Mouse (Mus musculus): ENCODE results near the gene Ntpcr.

Gene Ntpcr

DNA sequence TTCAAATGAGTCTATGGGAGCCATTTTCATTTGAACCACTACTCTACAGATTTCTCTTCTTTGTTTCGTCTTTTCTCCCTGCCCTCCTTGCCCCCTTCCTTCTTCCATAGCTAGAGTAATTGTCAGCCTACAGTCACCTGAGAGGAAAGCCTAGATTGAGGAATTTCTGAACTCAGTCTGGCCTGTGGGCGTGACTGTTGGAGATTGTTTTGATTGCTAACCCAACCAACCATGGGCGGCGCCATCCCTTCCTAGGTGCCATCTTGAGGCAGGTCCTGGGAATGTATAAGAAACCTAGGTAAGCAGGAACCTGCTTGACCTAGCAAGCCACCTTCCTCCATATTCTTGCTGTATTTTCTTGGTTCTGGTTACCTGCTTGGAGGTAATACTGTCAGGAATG is 3.6 kb upstream of the Ntpcr start:
- DNase-seq (ENCODE audit: low spot score): no peak

DNA sequence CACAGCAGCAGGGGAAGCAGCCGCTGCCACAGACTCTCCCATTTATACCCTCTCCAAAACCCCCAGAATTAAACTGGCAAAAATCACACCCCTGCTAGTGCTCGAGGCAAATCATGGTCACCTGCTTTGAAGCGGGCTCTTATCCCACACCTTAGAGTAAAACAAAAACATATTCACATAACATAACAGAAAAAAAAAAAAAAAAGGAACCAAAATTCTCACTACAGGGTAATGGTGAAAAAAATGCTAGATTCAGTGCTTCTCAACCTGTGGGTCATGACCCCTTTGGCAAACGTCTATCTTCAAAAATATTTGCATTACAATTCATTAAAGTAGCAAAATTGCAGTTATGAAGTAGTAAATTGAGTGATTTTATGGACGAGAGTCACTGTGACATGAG is 2.8 kb upstream of the Ntpcr start:
- no peak for DNase-seq (ENCODE audit: low spot score)

DNA sequence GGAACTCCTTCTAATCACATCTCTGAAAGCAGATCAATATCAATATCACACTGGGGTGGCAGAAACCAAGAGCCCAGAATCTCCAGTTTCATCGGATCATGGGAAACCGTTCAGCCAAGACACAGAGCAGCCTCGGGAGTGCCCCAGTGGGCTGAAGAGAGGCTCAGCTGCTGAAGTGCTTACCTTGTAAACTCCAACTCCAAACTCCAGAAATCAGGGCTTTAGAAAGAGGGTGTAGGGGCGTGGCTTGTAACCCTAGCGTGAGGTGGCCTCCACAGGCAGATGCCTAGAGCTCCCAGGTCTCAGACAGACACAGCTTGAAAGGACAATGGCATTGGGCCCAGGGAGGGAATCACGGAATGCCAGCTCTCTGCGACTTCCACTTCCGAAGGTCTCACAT is 2.0 kb upstream of the Ntpcr start:
- DNase-seq (ENCODE audit: low spot score): no peak

DNA sequence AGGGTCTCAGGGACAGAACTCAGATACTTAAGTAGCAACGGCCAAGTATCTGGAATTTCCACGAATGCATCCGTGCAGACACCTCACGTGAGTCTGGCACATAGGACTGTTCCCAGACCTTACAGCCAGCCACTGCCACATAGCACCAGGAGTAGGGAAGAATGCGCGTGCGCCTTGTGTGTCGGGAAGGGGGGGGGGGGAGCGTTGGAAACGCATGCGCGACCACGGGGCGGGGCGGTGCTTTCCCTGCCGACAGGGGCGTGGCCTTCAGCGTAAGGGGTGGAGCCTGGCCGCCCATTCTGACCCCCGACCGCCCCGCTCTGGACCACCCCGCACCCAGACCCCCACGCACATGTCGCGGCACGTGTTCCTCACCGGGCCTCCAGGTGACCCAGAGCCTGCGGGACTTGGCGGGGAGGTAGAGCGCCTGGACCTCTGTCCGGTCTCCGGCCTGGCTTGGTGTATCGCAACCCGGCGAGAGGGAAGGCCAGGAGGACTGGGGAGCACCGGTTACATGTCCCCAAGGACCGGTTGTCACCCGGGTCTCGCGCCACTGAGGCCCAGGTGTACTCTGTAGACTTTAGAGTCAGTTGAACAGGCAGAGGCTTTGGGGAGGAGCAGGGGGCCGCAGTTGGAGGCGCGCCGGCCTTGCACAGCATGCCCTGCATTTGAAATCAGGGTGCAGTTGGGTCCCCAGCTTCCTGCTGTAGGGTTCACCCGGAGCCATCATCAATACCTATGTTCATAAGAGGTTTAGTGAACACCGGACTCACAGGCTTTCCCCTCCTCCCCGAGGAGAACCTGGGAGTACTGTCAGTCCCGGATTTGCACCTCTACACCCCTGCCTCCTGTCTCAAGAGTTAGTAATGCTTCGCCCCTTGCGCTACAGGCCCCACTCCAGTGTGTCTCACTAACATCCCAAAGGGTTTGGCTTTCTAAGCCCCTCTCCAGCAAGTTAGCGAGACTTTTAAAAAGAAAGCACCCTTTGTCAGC is 4.5 kb downstream of the Ntpcr start:
- peak; percentile 69 for DNase-seq (ENCODE audit: low spot score)

DNA sequence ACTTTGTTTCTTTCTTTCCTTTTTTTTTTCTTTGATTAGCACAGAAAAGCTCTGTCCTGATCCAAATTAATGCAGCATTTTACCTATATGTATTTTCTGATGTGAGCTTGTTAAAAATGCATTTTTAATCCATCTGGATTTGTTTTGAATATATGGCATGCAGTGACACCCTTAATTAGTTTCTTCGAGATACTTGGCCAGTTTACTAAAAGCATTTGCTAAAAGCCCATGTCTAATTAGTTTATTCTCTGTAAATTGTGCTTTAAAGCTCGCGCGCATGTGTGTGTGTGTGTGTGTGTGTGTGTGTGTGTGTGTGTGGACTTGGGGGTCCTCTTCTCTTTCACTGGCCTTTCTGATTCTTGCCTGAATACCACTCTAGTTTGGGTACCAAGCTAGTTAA is 9.2 kb downstream of the Ntpcr start:
- no peak for DNase-seq (ENCODE audit: low spot score)

DNA sequence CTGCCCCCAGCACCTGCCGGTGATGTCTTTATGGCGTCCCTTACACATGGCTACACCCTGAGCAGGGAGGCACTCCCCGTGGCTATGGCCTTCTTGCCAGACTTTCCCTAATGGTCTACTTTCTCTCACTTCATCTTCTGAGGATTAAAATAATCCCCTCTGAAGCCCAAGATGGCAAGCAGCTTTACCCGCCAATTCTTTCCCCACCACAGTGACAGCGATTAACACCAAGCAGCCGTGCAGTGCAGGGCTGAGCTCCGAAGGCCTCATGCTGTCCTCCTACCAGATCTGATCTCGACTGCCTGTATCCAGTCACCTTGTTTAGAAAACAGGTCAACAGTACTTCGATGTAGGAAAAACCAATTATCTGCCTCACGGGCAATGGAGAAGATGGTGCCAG is 10.9 kb downstream of the Ntpcr start:
- no peak for DNase-seq (ENCODE audit: low spot score)

DNA sequence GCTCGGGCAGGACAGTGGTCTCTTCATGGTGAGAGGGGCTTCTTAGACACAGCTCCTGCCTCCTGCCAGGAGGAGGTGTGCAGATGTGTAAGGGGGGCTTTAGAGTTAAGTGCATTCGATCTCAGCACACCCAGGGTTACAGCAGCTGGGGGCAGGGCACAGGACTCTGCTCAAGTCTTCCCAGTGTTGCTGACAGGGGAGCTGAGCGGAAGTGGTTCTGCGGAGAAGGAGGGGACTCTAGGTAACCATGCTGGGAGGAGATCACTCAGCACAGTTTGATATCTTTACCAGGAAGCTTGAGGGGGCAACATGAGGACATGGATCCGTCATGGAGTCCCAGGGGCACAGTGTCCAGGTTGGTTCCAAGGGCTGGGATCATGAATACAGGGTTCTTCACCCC is 11.6 kb downstream of the Ntpcr start:
- no peak for DNase-seq (ENCODE audit: low spot score)

DNA sequence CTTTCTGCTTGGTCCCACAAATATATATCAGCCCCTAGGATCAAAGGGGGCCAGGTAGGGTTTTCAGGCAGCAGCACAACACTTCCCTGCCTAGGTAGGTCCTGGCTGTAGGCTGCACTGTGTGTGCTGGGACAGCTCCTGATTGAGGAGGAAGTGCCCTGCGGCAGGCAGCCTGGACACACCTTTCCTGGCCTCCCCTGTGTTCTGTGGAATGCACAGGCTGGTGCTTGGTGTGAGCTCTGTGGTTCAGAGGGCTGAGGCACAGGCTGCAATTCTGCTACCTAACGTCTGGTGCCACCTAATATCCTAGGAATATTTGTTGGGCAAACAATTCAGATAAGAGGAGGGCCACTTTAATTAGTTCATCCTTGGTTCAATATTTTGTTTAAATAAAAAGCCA is 12.1 kb downstream of the Ntpcr start:
- no peak for DNase-seq (ENCODE audit: low spot score)

DNA sequence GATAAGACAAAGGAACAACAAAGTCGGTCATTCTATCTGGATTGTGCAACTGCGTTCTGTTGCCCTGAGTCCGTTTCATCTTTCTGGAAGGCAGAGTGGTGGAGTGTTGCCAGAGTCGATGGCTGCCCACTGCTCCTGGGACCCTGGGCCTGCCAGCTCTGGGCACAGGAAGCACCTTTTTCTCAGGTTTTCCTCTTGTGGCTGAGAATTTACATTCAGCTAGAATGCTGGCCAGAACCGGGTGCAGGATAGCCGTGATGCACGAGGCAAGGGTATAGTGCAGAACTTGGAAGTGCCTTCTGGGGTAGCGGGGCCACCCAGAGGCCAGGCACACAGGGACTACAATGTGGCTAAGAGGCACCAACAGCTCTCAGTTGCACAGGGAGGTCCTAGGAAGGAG is 12.6 kb downstream of the Ntpcr start:
- no peak for DNase-seq (ENCODE audit: low spot score)

DNA sequence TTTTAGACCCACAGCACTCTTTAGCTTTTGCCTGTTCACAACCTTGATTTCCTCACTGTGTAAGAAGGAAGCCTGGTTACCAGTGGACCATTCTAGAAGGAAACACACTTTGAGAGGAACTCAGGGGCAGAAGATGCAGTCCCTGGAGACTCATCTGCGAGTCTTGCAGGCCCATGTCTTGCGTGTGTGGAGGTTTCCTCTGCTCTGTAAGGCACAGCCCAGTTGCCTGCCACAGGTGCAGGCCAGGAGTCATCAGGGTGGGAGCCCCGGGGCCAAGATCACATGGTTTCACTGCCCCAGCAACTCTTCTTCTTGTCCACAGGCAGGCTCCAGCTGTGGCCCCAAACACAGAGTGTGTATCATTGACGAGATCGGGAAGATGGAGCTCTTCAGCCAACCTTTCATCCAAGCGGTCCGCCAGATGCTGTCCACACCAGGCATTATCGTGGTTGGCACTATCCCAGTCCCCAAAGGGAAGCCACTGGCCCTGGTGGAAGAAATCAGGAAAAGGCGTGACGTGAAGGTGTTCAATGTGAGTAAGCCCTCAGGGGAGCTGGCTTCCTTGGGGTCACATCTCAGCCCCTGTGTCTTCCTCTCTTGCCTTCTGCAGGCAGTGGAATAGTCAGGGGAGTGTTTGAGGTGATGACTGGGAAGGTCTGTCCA is 15.3 kb downstream of the Ntpcr start:
- DNase-seq (ENCODE audit: low spot score): no peak

DNA sequence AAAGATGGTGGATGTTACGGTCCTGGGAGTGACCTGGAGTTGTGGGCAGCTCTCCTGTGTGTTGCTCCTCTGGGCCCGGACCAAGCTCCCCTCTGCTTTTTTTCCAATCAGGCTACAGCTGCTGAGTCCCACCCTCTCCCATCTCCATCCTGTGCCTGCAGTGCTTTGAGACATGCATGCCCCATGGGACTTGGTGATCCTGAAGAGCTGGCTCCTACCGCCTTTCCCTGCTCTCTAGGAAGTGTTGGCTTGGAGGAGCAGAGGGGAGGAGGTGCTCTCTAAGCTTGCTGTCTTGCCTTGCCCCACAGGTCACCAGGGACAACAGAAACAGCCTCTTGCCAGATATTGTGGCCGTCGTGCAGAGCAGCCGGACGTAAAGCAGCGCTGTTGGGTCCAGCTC is 17.6 kb downstream of the Ntpcr start:
- DNase-seq (ENCODE audit: low spot score): no peak

DNA sequence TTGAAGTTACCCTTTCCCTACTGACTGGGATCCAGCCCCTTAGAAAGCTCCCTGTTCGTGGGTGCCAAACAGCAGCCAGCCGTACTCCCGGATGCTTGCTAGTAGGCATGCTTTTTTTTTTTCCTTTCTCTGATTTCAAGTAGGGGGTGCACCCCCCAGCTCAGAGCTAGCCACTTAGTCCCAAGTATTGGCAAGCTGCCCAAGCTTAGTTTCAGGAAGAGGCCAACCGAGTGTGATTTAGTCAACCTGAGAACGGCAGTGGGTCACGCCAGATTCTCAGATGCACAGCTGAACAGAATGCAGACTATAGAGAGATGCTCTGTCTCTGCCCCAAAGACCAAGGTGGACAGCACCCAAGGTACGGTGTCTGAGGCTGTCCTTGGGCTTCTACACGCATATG is 21.1 kb downstream of the Ntpcr start:
- no peak for DNase-seq (ENCODE audit: low spot score)

DNA sequence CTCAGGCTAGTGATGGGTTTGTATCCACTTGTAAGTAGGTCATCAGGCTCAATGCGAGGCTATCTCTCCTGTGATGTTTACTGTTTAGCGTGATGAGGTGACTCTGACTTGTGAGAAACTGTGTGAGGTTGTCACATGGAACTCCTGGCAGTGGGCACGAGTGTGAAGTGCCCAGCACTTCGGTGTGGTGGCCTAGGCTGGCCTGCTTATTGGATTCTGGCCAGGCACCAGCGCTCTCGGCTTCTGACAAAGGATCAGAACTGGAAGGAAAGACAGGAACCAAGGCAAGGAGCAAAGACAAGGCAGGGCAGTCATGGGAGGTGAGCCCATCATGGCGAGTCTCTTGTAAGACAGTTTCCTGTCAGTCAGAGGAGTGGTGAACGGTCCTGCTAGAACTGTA is 26.1 kb downstream of the Ntpcr start:
- no peak for DNase-seq (ENCODE audit: low spot score)

DNA sequence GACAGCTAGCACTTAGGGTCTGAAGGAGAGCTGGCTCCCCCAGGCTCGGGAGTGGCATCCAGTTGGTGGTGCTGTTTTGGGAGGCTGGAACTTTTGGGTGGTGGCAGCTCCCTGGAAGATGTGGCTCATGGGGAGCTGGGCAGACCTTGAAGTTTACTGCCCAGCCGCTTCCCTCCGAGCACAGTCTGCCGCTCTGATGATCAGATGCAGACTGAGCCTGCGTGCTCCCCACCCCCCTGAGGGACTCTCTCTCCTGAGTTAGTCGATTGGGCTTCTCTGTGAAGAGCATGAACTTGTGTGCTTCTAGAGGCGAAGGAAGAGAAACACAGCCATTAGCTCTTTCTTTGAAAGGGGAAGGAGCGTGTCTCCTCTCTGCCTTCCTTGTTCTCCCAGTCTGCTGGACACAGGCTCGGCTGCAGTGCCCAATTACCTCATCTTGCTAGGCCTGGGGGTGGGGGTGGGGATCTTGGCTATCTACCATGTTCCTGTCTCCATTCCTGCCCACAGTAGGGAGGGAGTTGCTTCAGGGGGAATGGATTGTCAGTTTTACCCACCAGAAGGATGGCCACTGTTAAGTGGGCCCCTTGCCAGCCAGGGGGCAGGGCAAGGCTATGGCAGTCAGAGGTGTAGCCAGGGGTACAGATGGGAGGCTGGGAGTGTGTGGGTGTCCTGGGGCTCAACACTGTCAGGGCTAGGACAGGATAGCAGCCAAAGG is 26.8 kb downstream of the Ntpcr start:
- DNase-seq (ENCODE audit: low spot score): no peak

DNA sequence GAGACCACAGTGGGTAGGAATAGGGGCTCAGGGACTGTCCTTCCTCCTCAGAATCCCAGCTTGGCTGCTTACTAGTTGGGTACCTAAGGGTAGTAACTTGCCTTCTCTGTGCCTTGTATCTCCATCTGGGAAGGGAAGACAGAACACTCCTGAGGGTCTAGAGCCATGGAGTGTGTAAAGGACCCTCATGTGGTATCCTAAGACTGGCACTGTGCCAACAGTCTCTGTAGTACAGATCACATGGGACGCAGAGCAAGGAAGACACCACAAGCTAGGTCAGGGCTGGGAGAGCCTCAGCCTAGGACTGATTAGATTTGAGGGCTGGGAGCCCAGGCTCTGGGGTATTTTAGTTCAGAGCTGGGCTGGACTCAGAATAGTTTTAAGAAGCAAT is 27.3 kb downstream of the Ntpcr start:
- no peak for DNase-seq (ENCODE audit: low spot score)

DNA sequence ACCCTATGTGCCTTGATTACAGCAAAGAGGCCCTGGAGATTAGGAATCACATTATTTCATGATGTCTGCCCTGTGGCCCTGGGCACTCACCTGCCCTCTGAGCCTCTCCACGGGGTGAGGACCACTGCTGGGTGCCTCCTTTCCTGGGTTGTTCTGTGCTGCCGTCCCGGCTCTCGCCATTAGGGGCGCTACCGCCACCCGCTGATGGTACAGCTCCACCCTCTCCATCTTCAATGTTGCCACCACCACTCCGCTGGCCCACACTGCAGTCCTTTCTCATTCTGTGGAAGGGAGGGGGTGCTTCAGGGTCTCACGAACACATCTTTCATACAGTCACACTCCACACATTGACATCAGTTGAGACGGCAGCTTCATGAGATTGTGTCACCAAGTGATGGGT is 29.3 kb downstream of the Ntpcr start:
- DNase-seq (ENCODE audit: low spot score): no peak

DNA sequence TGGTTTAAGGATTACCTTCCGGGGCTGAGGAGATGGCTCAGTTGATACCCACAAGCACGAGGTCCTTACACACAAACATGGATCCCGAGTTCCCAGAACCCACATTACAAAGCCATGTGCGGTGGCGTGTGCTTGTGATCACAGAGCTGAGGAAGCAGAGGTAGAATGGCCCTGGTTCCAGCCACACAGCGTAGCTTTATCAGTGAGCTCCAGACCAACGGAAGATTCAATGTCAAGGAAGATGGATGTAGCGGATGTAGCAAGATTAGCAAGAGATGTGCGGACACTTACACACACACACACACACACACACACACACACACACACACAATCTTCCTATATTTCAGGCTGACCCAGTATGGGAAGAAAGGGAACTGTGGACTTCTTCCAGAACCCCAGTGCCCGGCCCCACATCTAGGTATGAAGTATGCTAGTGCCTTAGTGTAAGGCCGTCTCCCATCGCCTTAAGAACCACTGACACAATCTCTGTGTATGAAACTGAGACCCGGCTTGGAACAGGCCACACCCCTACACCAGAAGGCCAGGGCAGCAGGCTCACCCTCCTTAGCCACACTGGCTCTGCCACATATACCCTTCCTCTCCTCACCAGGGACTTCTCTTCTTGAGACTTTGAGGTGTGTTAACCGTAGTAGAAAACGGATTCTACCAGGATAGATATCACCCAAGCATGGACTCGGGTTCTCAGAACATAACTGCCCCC is 33.5 kb downstream of the Ntpcr start:
- no peak for DNase-seq (ENCODE audit: low spot score)

DNA sequence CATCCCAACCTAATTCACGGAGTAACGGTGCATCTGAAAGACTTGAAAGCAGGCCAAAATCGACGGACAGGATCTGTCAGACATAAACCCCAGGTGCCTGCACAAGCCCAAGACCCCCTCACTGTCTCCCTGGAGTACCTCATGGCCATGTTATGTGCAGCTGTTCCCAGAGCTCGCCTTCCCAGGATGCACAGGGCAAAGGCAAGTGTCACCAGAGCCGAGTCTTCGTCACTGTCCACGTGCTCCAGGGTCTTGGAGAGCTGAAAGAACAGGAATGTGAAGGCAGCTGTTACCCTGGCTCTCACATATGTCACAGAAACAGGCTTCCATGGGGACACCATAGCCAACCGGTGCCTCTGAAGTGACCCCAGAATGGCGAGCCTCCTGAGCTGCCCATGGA is 38.3 kb downstream of the Ntpcr start:
- DNase-seq (ENCODE audit: low spot score): no peak

DNA sequence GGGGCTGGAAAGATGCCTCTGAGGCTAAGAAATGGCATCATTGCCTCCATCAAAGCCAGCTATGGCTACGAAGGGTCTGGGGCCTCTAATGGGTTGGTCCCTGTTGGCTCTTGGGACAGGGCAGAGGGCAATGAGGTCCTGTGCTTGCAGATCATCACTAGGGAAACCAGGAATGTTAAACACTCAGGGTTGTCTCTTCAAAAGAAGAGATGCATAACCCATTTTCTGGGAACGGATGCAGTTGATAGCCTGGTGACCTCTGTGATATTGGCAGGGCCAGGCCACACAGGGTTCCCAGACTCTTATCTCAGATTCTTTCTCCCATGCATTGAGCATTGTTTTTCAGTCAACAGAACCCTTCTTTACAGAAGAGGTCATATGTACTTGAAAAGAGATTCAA is 42.5 kb downstream of the Ntpcr start:
- DNase-seq (ENCODE audit: low spot score): no peak

DNA sequence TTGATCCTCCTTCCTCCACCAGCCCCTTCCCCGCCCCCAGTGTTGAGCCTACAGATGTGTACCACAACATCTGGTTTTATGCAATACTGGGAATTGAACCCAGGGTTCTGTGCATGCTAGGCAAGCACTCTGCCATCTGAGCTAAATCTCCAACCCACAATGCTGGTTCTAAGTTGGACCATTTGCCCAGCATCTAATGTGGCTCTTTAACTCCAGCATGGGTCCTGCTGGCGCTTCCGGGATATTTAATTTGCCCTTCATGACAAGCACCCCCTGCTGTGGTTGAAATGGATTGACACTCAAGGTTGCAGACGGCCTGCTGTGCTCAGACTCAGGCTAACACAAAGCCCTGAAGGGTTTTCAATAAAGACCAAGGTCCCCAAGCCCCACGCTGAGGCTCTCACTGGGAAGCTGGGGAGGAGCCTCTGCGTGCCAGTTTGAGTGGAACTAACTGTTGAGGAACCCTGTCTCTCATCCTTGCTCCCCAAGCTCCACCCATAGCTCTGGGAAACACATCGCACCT is 43.6 kb downstream of the Ntpcr start:
- no peak for DNase-seq (ENCODE audit: low spot score)

DNA sequence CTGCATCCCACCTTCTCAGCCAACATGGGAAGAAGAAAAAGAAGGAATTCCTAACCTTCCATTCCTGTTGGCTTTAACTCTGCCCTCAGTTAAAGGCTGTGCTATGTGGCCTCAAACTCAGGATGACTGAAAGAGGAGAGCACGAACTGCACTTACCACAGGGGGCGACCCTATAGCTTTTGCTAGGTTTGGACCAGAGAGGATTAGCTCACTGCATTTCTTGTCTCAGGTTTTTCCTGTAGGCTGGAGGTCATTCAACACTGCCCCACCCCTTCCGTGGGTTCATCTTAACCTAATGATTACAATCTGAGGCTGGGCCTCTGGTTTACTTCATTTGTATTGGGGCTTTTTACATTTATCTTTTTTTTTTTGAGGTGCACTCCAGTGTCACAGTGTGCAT is 45.3 kb downstream of the Ntpcr start:
- DNase-seq (ENCODE audit: low spot score): no peak

DNA sequence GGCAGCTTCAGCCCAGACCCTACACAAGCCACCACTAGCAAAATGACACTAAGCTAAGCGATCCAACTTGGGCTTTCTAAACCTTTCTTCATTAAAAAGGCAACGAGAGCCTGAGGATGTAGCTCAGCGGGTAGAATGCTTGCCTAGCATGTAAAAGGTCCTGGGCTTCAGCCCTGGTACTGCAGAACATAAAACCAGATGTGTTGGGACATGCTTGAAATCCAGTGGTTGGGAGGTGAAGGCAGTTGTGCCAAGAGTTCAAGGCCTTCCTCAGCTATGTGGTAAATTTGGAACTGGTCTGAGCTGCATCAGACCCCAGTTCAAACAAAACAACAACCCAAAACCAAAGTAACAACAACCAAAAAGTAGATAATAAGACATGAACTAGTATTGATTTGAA is 46.6 kb downstream of the Ntpcr start:
- DNase-seq (ENCODE audit: low spot score): no peak
